In the genomic region with DNA sequence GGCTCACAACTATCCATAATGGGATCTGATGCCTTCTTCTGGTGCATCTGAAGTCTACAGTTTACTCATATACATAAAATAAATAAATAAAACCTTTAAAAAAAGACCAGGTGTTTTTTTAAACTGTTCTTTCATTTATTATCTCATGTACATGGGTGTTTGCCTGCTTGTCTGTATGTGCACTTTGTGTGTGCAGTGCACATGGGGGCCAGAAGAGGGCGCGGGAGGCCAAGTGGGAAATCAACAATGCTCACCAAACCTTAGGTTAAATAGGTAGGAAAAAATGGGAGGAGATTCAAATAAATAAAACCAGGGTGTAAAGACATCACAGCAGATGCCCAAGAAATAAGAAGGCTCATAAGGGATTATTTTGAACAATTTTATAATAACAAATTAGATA, we compare ENCODE assay signal across 26 mouse cellular contexts. TPM values are rescaled to one million over a fixed set of nuclear protein-coding genes. Genes with fewer than 3 reads are reported as not detected.
DNase-seq lines count a peak whose midpoint lies in the region; TF ChIP-seq lines count a peak whose summit lies in the region.
"Had no signal": no experiment of that assay in that cellular context is flagged by ENCODE, and none has a peak within 500 bp of the region (broad histone marks: within the 10 kb centered on the region; RNA-seq: fewer than 3 reads in every experiment).

No protein-coding gene starts in this region.

- TF ChIP-seq POLR2A in testis, adult 2 months (IDR thresholded peaks at IDR 0.05; ENCODE audit: control insufficient read depth, low read depth, low read length), result no peak
- no peak for TF ChIP-seq POLR2A in MEL (IDR thresholded peaks at IDR 0.05; ENCODE audit: control insufficient read depth in 1 of 2, insufficient read depth in 1 of 2, low read depth in 1 of 2, low read length in 2 of 2, poor library complexity in 1 of 2)

- peaks cover 4% of the 10 kb centered on the region for H3K4me1 ChIP-seq in testis, adult 2 months (ENCODE audit: control insufficient read depth, insufficient read depth, low read length)
- no peaks in the 10 kb centered on the region for H3K4me1 ChIP-seq in MEL (ENCODE audit: control insufficient read depth in 1 of 2, insufficient read depth in 2 of 2, low read length in 2 of 2)
- H3K4me1 ChIP-seq: embryonic facial prominence, embryonic 12.5 days; forebrain, embryonic 13.5 days had no signal

- TF ChIP-seq RAD21 in MEL (IDR thresholded peaks at IDR 0.05; ENCODE audit: low read depth, low read length), result no peak

- H3K4me3 ChIP-seq in testis, adult 2 months (ENCODE audit: control insufficient read depth, low read depth, low read length), result no peak overlapping the region
- no peak overlapping the region for H3K4me3 ChIP-seq in MEL (ENCODE audit: control insufficient read depth in 1 of 2, insufficient read depth in 1 of 2, low read depth in 2 of 2, low read length in 2 of 2)
- H3K4me3 ChIP-seq: embryonic facial prominence, embryonic 10.5 days; embryonic facial prominence, embryonic 12.5 days; forebrain, embryonic 13.5 days had no signal

- H3K27ac ChIP-seq in testis, adult 2 months (ENCODE audit: control insufficient read depth, insufficient read depth, low read depth, low read length), result no peak overlapping the region
- H3K27ac ChIP-seq in MEL (ENCODE audit: control insufficient read depth, low read depth, low read length), result no peak overlapping the region
- H3K27ac ChIP-seq: embryonic facial prominence, embryonic 10.5 days; embryonic facial prominence, embryonic 12.5 days; forebrain, embryonic 13.5 days had no signal

- intact Hi-C loops in left cerebral cortex, postnatal 25 days (cut with DNase I), result no loop called here
- intact Hi-C loops in heart, postnatal 25 days (cut with DNase I), result no loop called here

- H3K27me3 ChIP-seq in testis, adult 2 months (ENCODE audit: control insufficient read depth, insufficient read depth, low read length), result no peaks in the 10 kb centered on the region
- H3K27me3 ChIP-seq in MEL (ENCODE audit: control insufficient read depth in 1 of 2, insufficient read depth in 2 of 2, low read length in 2 of 2), result no peaks in the 10 kb centered on the region

- H3K9ac ChIP-seq in MEL (ENCODE audit: control insufficient read depth, low read depth, low read length, poor library complexity, severe bottlenecking), result no peak overlapping the region
- H3K9ac ChIP-seq: embryonic facial prominence, embryonic 12.5 days; forebrain, embryonic 13.5 days had no signal

- no peaks in the 10 kb centered on the region for H3K79me2 ChIP-seq in MEL (ENCODE audit: control insufficient read depth, insufficient read depth, low read length, poor library complexity)

- DNase-seq in testis, postnatal 10 days (ENCODE audit: low spot score), result no peak
- DNase-seq in MEL (ENCODE audit: low read depth, low spot score) (no peak), ZHBTc4 (ENCODE audit: low read depth, low spot score) (peak; percentile 63)
- no peak for DNase-seq in left cerebral cortex, postnatal 25 days (ENCODE audit: low spot score in 2 of 2)
- DNase-seq in heart, postnatal 25 days (ENCODE audit: low spot score), result no peak
- DNase-seq: adrenal gland, adult 2 months; adrenal gland, postnatal 10 days; adrenal gland, postnatal 25 days; cerebellum, adult 11 months; cerebellum, adult 18-20 months; cerebellum, adult 8-10 months; cerebellum, adult 9-11 months; cerebellum, postnatal 25 days had no signal

- TF ChIP-seq EP300 in MEL (IDR thresholded peaks at IDR 0.05; ENCODE audit: low read depth in 1 of 2, low read length in 2 of 2), result no peak

- TF ChIP-seq CTCF in testis, adult 2 months (IDR thresholded peaks at IDR 0.05; ENCODE audit: control insufficient read depth, insufficient read depth, insufficient replicate concordance, low read depth, low read length), result 0 out of 2 replicates have a peak, but pooled peaks have one; percentile 7
- peak in 2 of 3 experiments; percentile 2 to 28; a peak in 1 of 6 replicates for TF ChIP-seq CTCF in MEL (IDR thresholded peaks at IDR 0.05 in 2 of 3, conservative IDR thresholded peaks at IDR 0.05 in 1 of 3; ENCODE audit: control insufficient read depth in 1 of 3, insufficient read depth in 1 of 3, low read depth in 2 of 3, low read length in 3 of 3, poor library complexity in 1 of 3, severe bottlenecking in 1 of 3)

- H3K9me3 ChIP-seq in MEL (replicated peaks; ENCODE audit: insufficient read depth, low read length), result no peaks in the 10 kb centered on the region

- H3K36me3 ChIP-seq in testis, adult 2 months (ENCODE audit: control insufficient read depth, insufficient read depth, low read length), result no peaks in the 10 kb centered on the region
- no peaks in the 10 kb centered on the region for H3K36me3 ChIP-seq in MEL (ENCODE audit: control insufficient read depth in 1 of 2, insufficient read depth in 2 of 2, low read length in 2 of 2)
- H3K36me3 ChIP-seq: embryonic facial prominence, embryonic 10.5 days; embryonic facial prominence, embryonic 12.5 days; G1E had no signal

TF ChIP-seq in MEL, 35 proteins besides CTCF, POLR2A, EP300 and RAD21:
- TF ChIP-seq MEF2A (IDR thresholded peaks at IDR 0.05; ENCODE audit: extremely low read depth, insufficient replicate concordance, low read depth, low read length, poor library complexity, severe bottlenecking), result no peak
- TF ChIP-seq ELF1 (IDR thresholded peaks at IDR 0.05; ENCODE audit: low read depth, low read length), result no peak
- no peak for TF ChIP-seq E2F4 (IDR thresholded peaks at IDR 0.05; ENCODE audit: borderline replicate concordance, low read depth, low read length)
- TF ChIP-seq NRF1 (IDR thresholded peaks at IDR 0.05; ENCODE audit: insufficient read depth, low read depth, low read length, poor library complexity, severe bottlenecking), result no peak
- no peak for TF ChIP-seq NELFE (IDR thresholded peaks at IDR 0.05; ENCODE audit: low read depth, low read length)
- TF ChIP-seq KAT2A (conservative IDR thresholded peaks at IDR 0.05; ENCODE audit: low read depth, low read length), result no peak
- TF ChIP-seq MAZ (IDR thresholded peaks at IDR 0.05; ENCODE audit: low read depth, low read length), result no peak
- TF ChIP-seq SMC3 (IDR thresholded peaks at IDR 0.05; ENCODE audit: low read depth, low read length), result no peak
- no peak for TF ChIP-seq TCF12 (IDR thresholded peaks at IDR 0.05; ENCODE audit: low read depth, low read length)
- no peak for TF ChIP-seq HCFC1 (IDR thresholded peaks at IDR 0.05; ENCODE audit: low read depth, low read length)
- no peak for TF ChIP-seq UBTF (IDR thresholded peaks at IDR 0.05; ENCODE audit: borderline replicate concordance, insufficient read depth, low read depth, low read length)
- no peak for TF ChIP-seq POLR2AphosphoS5 (IDR thresholded peaks at IDR 0.05; ENCODE audit: borderline replicate concordance, low read depth, low read length)
- no peak for TF ChIP-seq USF2 (IDR thresholded peaks at IDR 0.05; ENCODE audit: borderline replicate concordance in 1 of 2, insufficient read depth in 1 of 2, low read depth in 1 of 2, low read length in 2 of 2)
- TF ChIP-seq MYC (IDR thresholded peaks at IDR 0.05; ENCODE audit: low read depth, low read length), result no peak
- no peak for TF ChIP-seq USF1 (IDR thresholded peaks at IDR 0.05; ENCODE audit: low read depth, low read length)
- no peak for TF ChIP-seq GATA1 (IDR thresholded peaks at IDR 0.05; ENCODE audit: low read depth, low read length)
- TF ChIP-seq TAL1 (IDR thresholded peaks at IDR 0.05; ENCODE audit: low read length), result no peak

RNA-seq across cellular contexts. Expression of gene Olfr718-ps1, which starts 2.7 kb away (rescaled TPM):
- polyA plus RNA-seq in testis, adult 2 months (2012; rRNA removed), result not detected in 2 replicates
- total RNA-seq in MEL (2012; rRNA removed), result 0.07 TPM in 1 of 2 replicates, not detected in the other
- under 1 TPM in 1 of 2 experiments, not detected in 1; 0.01 TPM for polyA plus RNA-seq in MEL (2012; ENCODE audit: insufficient read depth in 1 of 2, insufficient read length in 2 of 2, low read depth in 1 of 2, low replicate concordance in 2 of 2, missing spikeins in 1 of 2)
- under 1 TPM; 0.09 to 0.14 TPM for total RNA-seq in left cerebral cortex, postnatal 25 days (2021)
- total RNA-seq in heart, postnatal 25 days (2021), result not detected
- total RNA-seq: adrenal gland, adult 2 months had no signal
- polyA plus RNA-seq: adrenal gland, adult 2 months; brain, embryonic 14.5 days; C2C12; cortical plate, adult 2 months; embryonic facial prominence, embryonic 10.5 days; embryonic facial prominence, embryonic 14.5 days; forebrain, embryonic 13.5 days; forebrain, embryonic 16.5 days; frontal cortex, adult 2 months; G1E had no signal

RNA-seq across cellular contexts. Expression of gene Rbak, which starts 30.5 kb away (rescaled TPM):
- polyA plus RNA-seq in testis, adult 2 months (2012; rRNA removed), result 1.6 and 1.9 TPM in 2 replicates
- total RNA-seq in MEL (2012; rRNA removed), result 5.4 and 7.5 TPM in 2 replicates
- polyA plus RNA-seq in MEL (2012; ENCODE audit: insufficient read depth in 1 of 2, insufficient read length in 2 of 2, low read depth in 1 of 2, low replicate concordance in 2 of 2, missing spikeins in 1 of 2), result 1 to 10 TPM in 1 of 2 experiments, not detected in 1; 7.4 TPM
- total RNA-seq in left cerebral cortex, postnatal 25 days (2021), result 10 to 100 TPM; 11.9 to 13.6 TPM
- total RNA-seq in heart, postnatal 25 days (2021), result 1 to 10 TPM; 3.9 to 5.4 TPM

RNA-seq across cellular contexts. Expression of gene Spdye4b, which starts 30.8 kb away (rescaled TPM):
- 28.6 and 30.2 TPM in 2 replicates for polyA plus RNA-seq in testis, adult 2 months (2012; rRNA removed)
- total RNA-seq in MEL (2012; rRNA removed), result not detected in 2 replicates
- polyA plus RNA-seq in MEL (2012; ENCODE audit: insufficient read depth in 1 of 2, insufficient read length in 2 of 2, low read depth in 1 of 2, low replicate concordance in 2 of 2, missing spikeins in 1 of 2), result not detected
- not detected for total RNA-seq in left cerebral cortex, postnatal 25 days (2021)
- total RNA-seq in heart, postnatal 25 days (2021), result not detected
- total RNA-seq: adrenal gland, adult 2 months; adrenal gland, postnatal 10 days; adrenal gland, postnatal 25 days; adrenal gland, postnatal 4 days had no signal
- polyA plus RNA-seq: adrenal gland, adult 2 months; brain, embryonic 14.5 days; C2C12; cortical plate, adult 2 months; embryonic facial prominence, embryonic 10.5 days; embryonic facial prominence, embryonic 12.5 days; embryonic facial prominence, embryonic 14.5 days; forebrain, embryonic 11.5 days; forebrain, embryonic 13.5 days; forebrain, embryonic 16.5 days; frontal cortex, adult 2 months; G1E had no signal

RNA-seq across cellular contexts. Expression of gene Rnf216, which starts 37.2 kb away (rescaled TPM):
- polyA plus RNA-seq in testis, adult 2 months (2012; rRNA removed), result 58.3 and 60.4 TPM in 2 replicates
- 16.4 and 17.1 TPM in 2 replicates for total RNA-seq in MEL (2012; rRNA removed)
- polyA plus RNA-seq in MEL (2012; ENCODE audit: insufficient read depth in 1 of 2, insufficient read length in 2 of 2, low read depth in 1 of 2, low replicate concordance in 2 of 2, missing spikeins in 1 of 2), result 100 to 1,000 TPM in 1 of 2 experiments, 10 to 100 TPM in 1; 30.8 to 123 TPM
- total RNA-seq in left cerebral cortex, postnatal 25 days (2021), result 10 to 100 TPM; 42.6 to 42.8 TPM
- total RNA-seq in heart, postnatal 25 days (2021), result 10 to 100 TPM; 22.8 to 26.2 TPM
